Mouse (Mus musculus) forebrain, embryonic 12.5 days (tissue): ENCODE data around the gene Celf2. TPM values are rescaled to one million over a fixed set of nuclear protein-coding genes. Genes with fewer than 3 reads are reported as not detected.
A peak's percentile ranks its signal among the peaks of the same experiment; 100 is the strongest.

Experiments used
- ATAC-seq: fragments of 200-750 bp; cut with Nextera tagmentation; 2 replicates; pipeline ENCODE4 v1.8.0; 2017; ENCODE audit warnings: moderate TSS enrichment; ENCODE audit not compliant: low FRiP score
- H3K27ac ChIP-seq: fragments of 300-500 bp; sonication (generic); 2 replicates; pipeline ENCODE4 v1.5.1; 2016; ENCODE audit warnings: mild to moderate bottlenecking
- H3K27me3 ChIP-seq: fragments of 300-500 bp; sonication (generic); 2 replicates; pipeline ENCODE4 v1.6.1; 2016; ENCODE audit warnings: mild to moderate bottlenecking
- H3K36me3 ChIP-seq: fragments of 300-500 bp; sonication (generic); replicated peaks from 2 replicates; pipeline ENCODE4 v1.6.1; 2016; ENCODE audit warnings: mild to moderate bottlenecking
- H3K4me1 ChIP-seq: fragments of 300-500 bp; sonication (generic); 2 replicates; pipeline ENCODE4 v1.6.1; 2016
- H3K4me2 ChIP-seq: fragments of 300-500 bp; sonication (generic); 2 replicates; pipeline ENCODE4 v1.6.1; 2016; ENCODE audit warnings: mild to moderate bottlenecking, moderate library complexity
- H3K4me3 ChIP-seq: fragments of 300-500 bp; sonication (generic); replicated peaks from 2 replicates; pipeline ENCODE4 v1.5.1; 2016; ENCODE audit warnings: mild to moderate bottlenecking
- H3K9ac ChIP-seq: fragments of 300-500 bp; sonication (generic); 2 replicates; pipeline ENCODE4 v1.6.1; 2016; ENCODE audit warnings: mild to moderate bottlenecking
- H3K9me3 ChIP-seq: fragments of 300-500 bp; sonication (generic); 2 replicates; pipeline ENCODE4 v1.6.1; 2016
- WGBS: fragments of 180-500 bp; shearing (Covaris S2); methylation state at CpG from one replicate; pipeline ENCODE4 v1.1.7; 2016; 5-methylcytosine and 5-hydroxymethylcytosine counted together
- polyA plus RNA-seq: library from polyadenylated mRNA; unstranded; fragments of >200 nt; fragmentation: Nextera tagmentation; extraction: Ambion mirVana; gene quantifications from 2 replicates; pipeline ENCODE4 v1.2.1, GENCODE M21; 2016

Celf2 gene
- polyA plus RNA-seq, 1 experiment from 2014 or later: 167 TPM

- Histone ChIP-seq H3K36me3 (no peaks in the 10 kb centered on the region), H3K27me3 (no peaks in the 10 kb centered on the region), H3K9ac (no peak overlapping the region), H3K9me3 (no peaks in the 10 kb centered on the region), H3K4me1 (peaks cover 12% of the 10 kb centered on the region), H3K4me2 (no peak overlapping the region), H3K27ac (no peak overlapping the region), H3K4me3 (no peak overlapping the region)
- ATAC-seq: no peak
- WGBS: 76% methylated on average over 3 of the region's 3 CpGs
Observed at GRCm38 (mm10) chr2:6730860-6731259, 778.5 kb downstream of the Celf2 start.

- 54% methylated on average over 9 of the region's 9 CpGs for WGBS
Observed at GRCm38 (mm10) chr2:6729984-6730383, 779.4 kb downstream of the Celf2 start.

GRCm38 (mm10) chr2:6728840-6729252 is 780.5 kb downstream of the Celf2 start:
- WGBS: 93% methylated on average over 2 of the region's 2 CpGs
- Histone ChIP-seq H3K4me1 (peaks cover 12% of the 10 kb centered on the region), H3K9ac (no peak overlapping the region), H3K36me3 (no peaks in the 10 kb centered on the region), H3K27me3 (no peaks in the 10 kb centered on the region), H3K4me2 (no peak overlapping the region), H3K4me3 (no peak overlapping the region), H3K27ac (no peak overlapping the region), H3K9me3 (no peaks in the 10 kb centered on the region)
- ATAC-seq: peak; percentile 24; the same call in 1 of the 2 replicates

More at GRCm38 (mm10) chr2:6729984-6730383, 779.4 kb downstream of the Celf2 start:
- Histone ChIP-seq H3K9ac (no peak overlapping the region), H3K9me3 (no peaks in the 10 kb centered on the region), H3K4me3 (no peak overlapping the region), H3K27me3 (no peaks in the 10 kb centered on the region), H3K4me2 (no peak overlapping the region), H3K36me3 (no peaks in the 10 kb centered on the region), H3K4me1 (peaks cover 12% of the 10 kb centered on the region), H3K27ac (0 out of 2 replicates have a peak overlapping the region, but pooled peaks have one; percentile 36)
- ATAC-seq: no peak

GRCm38 (mm10) chr2:6727366-6727765 is 782.0 kb downstream of the Celf2 start:
- Histone ChIP-seq H3K27me3 (no peaks in the 10 kb centered on the region), H3K4me2 (no peak overlapping the region), H3K36me3 (no peaks in the 10 kb centered on the region), H3K9me3 (no peaks in the 10 kb centered on the region), H3K27ac (no peak overlapping the region), H3K4me3 (no peak overlapping the region), H3K4me1 (peaks cover 19% of the 10 kb centered on the region), H3K9ac (no peak overlapping the region)
- 82% methylated on average over 5 of the region's 5 CpGs for WGBS
- ATAC-seq: no peak

GRCm38 (mm10) chr2:6726071-6726470 is 783.3 kb downstream of the Celf2 start:
- WGBS: 81% methylated on average over 8 of the region's 8 CpGs
- Histone ChIP-seq H3K4me2 (no peak overlapping the region), H3K27me3 (no peaks in the 10 kb centered on the region), H3K4me1 (peaks cover 29% of the 10 kb centered on the region), H3K9me3 (no peaks in the 10 kb centered on the region), H3K36me3 (no peaks in the 10 kb centered on the region), H3K27ac (no peak overlapping the region), H3K9ac (no peak overlapping the region), H3K4me3 (no peak overlapping the region)
- no peak for ATAC-seq

- Histone ChIP-seq H3K27me3 (no peaks in the 10 kb centered on the region), H3K4me1 (peaks cover 25% of the 10 kb centered on the region), H3K36me3 (no peaks in the 10 kb centered on the region), H3K27ac (no peak overlapping the region), H3K4me2 (no peak overlapping the region), H3K9ac (no peak overlapping the region), H3K9me3 (no peaks in the 10 kb centered on the region), H3K4me3 (no peak overlapping the region)
- WGBS: 78% methylated on average over 2 of the region's 2 CpGs
- ATAC-seq: no peak
Observed at GRCm38 (mm10) chr2:6723602-6724001, 785.8 kb downstream of the Celf2 start.

- Histone ChIP-seq H3K27me3 (no peaks in the 10 kb centered on the region), H3K9ac (peak overlapping the region; percentile 61), H3K9me3 (no peaks in the 10 kb centered on the region), H3K4me3 (peak overlapping the region; percentile 41), H3K27ac (peak overlapping the region; percentile 91), H3K36me3 (no peaks in the 10 kb centered on the region), H3K4me2 (peak overlapping the region; percentile 84), H3K4me1 (peaks cover 25% of the 10 kb centered on the region)
- 5% methylated on average over 17 of the region's 17 CpGs for WGBS
- peak; percentile 93 for ATAC-seq
Observed at GRCm38 (mm10) chr2:6721460-6722401, 787.6 kb downstream of the Celf2 start.

GRCm38 (mm10) chr2:6720753-6721459 is 788.5 kb downstream of the Celf2 start:
- 18% methylated on average over 11 of the region's 11 CpGs for WGBS
- Histone ChIP-seq H3K4me2 (peak overlapping the region; percentile 84), H3K27ac (peak overlapping the region; percentile 91), H3K27me3 (no peaks in the 10 kb centered on the region), H3K9me3 (no peaks in the 10 kb centered on the region), H3K9ac (peak overlapping the region; percentile 61), H3K36me3 (no peaks in the 10 kb centered on the region), H3K4me1 (peaks cover 25% of the 10 kb centered on the region), H3K4me3 (peak overlapping the region; percentile 41)
- ATAC-seq: peak; percentile 82

GRCm38 (mm10) chr2:6718864-6719263 is 790.5 kb downstream of the Celf2 start:
- Histone ChIP-seq H3K9me3 (no peaks in the 10 kb centered on the region), H3K36me3 (no peaks in the 10 kb centered on the region), H3K4me3 (no peak overlapping the region), H3K9ac (no peak overlapping the region), H3K27me3 (no peaks in the 10 kb centered on the region), H3K4me1 (peaks cover 25% of the 10 kb centered on the region), H3K4me2 (no peak overlapping the region), H3K27ac (no peak overlapping the region)
- no peak for ATAC-seq

GRCm38 (mm10) chr2:6717953-6718352 is 791.4 kb downstream of the Celf2 start:
- Histone ChIP-seq H3K9ac (no peak overlapping the region), H3K4me1 (peaks cover 24% of the 10 kb centered on the region), H3K4me3 (no peak overlapping the region), H3K4me2 (no peak overlapping the region), H3K27me3 (no peaks in the 10 kb centered on the region), H3K9me3 (no peaks in the 10 kb centered on the region), H3K36me3 (no peaks in the 10 kb centered on the region), H3K27ac (no peak overlapping the region)
- 80% methylated on average over 3 of the region's 3 CpGs for WGBS
- no peak for ATAC-seq

- no peak; the same call in 1 of the 2 replicates for ATAC-seq
Observed at GRCm38 (mm10) chr2:6715562-6715961, 793.8 kb downstream of the Celf2 start.

GRCm38 (mm10) chr2:6713529-6713928 is 795.8 kb downstream of the Celf2 start:
- WGBS: 89% methylated on average over 6 of the region's 6 CpGs
- ATAC-seq: no peak

More at GRCm38 (mm10) chr2:6715562-6715961, 793.8 kb downstream of the Celf2 start:
- H3K9ac ChIP-seq: no peak overlapping the region
- no peaks in the 10 kb centered on the region for H3K36me3 ChIP-seq
- no peak overlapping the region for H3K27ac ChIP-seq
- no peak overlapping the region for H3K4me2 ChIP-seq
- H3K27me3 ChIP-seq: no peaks in the 10 kb centered on the region
- no peaks in the 10 kb centered on the region for H3K9me3 ChIP-seq
- peaks cover under 1% of the 10 kb centered on the region; the same call in 1 of the 2 replicates for H3K4me1 ChIP-seq
- no peak overlapping the region for H3K4me3 ChIP-seq
- 96% methylated on average over 3 of the region's 3 CpGs for WGBS

More at GRCm38 (mm10) chr2:6713529-6713928, 795.8 kb downstream of the Celf2 start:
- H3K36me3 ChIP-seq: no peaks in the 10 kb centered on the region
- H3K27ac ChIP-seq: no peak overlapping the region
- H3K9ac ChIP-seq: no peak overlapping the region
- no peaks in the 10 kb centered on the region for H3K4me1 ChIP-seq
- H3K4me2 ChIP-seq: no peak overlapping the region
- no peak overlapping the region for H3K4me3 ChIP-seq
- H3K27me3 ChIP-seq: no peaks in the 10 kb centered on the region
- no peaks in the 10 kb centered on the region for H3K9me3 ChIP-seq
